Mouse (Mus musculus): ENCODE results near the gene Rgs8.
A peak's percentile ranks its signal among the peaks of the same experiment; 100 is the strongest.

Rgs8 gene

DNA sequence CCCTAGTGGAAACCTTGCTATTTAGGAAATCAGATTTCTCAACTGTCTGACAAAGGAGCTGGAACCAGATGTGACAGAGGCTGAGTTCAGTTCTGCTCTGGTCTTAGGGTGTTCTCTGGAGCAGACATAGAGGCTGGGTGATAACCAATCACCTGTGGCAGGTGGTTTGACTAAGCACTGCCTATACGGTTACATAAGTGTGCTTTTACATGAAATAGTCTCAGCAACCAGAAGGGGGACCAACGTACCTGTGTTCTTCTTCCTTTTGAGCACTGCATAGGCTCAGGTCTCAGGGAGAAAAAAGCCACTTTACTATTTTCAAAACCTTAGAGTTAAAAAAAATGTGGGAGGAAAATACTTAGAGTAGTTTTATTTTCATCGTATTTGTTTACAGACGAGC, 22.8 kb downstream of the Rgs8 start:
- no peak for DNase-seq (ENCODE audit: low spot score)

GRCm38 (mm10) chr1:153677635-153678034, 24.8 kb downstream of the Rgs8 start:
- no peak for DNase-seq (ENCODE audit: low spot score)

DNA sequence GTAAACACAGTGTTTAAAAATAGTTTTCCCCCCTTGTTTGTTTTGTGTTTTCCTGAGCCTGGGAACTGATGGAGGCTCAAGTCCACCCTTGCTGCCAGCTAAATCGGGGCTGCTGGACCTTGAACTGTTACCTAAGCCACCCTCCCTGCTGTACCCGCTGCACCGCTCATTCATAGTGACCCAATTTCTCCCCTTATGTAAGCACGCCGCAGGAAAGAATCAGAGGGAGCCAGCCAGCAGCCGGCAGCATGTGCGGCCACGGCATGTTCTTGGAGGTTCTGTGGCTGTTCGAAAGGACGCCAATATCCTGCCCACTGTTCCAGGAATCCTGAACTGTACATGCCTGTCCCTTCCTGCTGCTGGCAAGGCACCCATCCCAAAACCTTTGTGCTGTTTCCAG, 26.3 kb downstream of the Rgs8 start:
- peak; percentile 65 for DNase-seq (ENCODE audit: low spot score)

DNA sequence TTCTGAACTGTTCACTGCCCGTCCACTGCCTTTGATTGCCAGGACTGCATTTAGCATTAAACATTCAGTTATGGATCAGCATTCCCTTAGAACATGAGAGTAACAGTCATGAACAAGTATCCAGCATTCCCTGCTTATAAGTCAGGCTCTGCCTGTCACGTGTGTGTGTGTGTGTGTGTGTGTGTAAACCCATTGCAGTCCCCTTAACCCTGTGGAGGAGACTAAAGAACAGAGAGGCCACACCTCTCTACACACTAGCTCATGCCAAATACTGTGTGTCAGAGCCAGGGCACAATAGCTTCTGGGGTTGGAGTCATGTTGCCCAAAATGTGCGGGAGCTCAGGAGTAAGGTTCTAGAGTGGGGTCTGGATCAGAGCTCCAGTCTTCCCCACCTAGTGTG, 26.8 kb downstream of the Rgs8 start:
- no peak for DNase-seq (ENCODE audit: low spot score)

GRCm38 (mm10) chr1:153680363-153680762, 27.5 kb downstream of the Rgs8 start:
- DNase-seq (ENCODE audit: low spot score) = no peak

- DNase-seq (ENCODE audit: low spot score) = no peak
These were observed 28.2 kb downstream of the Rgs8 start for GRCm38 (mm10) chr1:153681036-153681435.

DNA sequence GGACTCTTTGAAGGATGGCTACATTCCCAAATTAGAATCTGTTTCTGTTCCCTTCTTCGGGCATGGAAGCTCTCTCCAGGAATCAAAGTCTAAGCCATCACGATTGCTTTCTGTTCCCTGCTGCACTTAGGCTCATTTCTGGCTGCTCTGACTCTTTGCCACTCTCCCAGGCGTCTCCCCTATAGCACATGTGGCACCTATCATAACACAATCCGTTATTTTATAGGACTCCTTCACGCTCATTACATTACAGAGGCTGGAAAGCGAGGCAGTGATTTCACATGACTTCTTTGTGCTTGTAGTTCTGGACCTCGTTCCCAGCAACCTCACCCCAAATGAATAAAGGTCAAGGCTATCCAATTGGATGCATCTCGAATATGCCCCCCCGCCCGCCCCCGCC, 30.4 kb downstream of the Rgs8 start:
- no peak for DNase-seq (ENCODE audit: low spot score)

- DNase-seq (ENCODE audit: low spot score) = no peak
These were observed 32.8 kb downstream of the Rgs8 start for GRCm38 (mm10) chr1:153685630-153686029.

GRCm38 (mm10) chr1:153692526-153692925, 39.7 kb downstream of the Rgs8 start:
- DNase-seq (ENCODE audit: low spot score) = no peak

- DNase-seq (ENCODE audit: low spot score) = no peak
These were observed 41.7 kb downstream of the Rgs8 start for GRCm38 (mm10) chr1:153694372-153695120.

DNA sequence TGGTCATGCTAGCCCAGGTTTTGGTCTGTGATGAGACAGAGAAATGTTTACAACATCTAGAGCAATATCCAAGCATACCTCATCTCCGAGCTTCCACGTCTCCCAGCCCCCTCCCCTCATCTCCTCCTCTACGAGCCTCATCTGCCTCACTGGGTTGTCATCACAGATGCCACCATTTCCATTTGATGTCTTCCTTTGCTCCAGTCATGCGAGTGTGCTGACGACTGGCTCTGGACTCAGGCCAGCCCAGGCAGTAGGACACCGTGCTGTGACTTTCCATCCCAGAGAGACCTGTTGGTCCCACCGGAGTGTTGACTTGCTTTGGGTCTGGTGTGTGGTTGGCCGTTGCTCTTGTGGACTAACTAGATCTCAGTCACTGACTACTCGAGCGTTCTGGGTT, 42.6 kb downstream of the Rgs8 start:
- no peak for DNase-seq (ENCODE audit: low spot score)

DNA sequence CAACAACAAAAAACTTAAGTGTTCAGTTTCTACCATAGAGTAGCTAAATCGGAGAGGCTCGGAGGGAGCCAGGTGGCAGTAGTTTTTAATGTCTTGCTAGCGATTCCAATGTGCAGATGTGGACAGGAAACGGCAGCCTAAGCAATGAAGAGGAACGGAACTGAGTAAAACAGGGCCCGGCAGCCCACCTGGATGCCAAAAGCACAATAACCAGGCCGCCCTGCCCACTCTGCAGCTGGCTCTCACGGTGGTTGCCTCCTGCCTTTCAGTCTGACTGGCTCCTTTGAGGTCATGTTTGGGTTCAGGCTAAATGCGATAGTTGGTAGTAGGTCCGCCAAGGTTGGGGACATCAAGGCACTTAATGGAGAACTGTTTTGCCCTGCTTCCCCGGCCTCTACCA, 43.3 kb downstream of the Rgs8 start:
- no peak for DNase-seq (ENCODE audit: low spot score)

DNA sequence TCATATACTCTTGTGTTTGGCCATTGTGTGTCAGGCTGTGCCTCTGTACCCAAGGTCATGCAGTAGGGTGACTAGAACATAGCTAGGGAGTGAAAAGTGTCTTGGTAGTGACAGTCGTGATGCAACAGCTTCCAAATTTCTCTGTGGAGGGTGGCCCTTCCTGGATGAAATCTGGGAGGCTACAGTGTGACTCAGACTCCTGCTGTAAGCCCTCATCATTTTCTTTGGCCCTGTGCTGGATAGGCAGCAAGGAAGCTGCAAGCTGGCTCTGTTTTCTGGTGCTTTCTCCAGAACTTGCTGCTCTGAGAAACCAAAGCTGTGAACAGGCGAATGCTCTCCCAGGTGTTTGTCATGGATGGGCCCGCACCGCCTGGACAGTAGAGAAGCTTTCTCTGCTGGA, 43.7 kb downstream of the Rgs8 start:
- DNase-seq (ENCODE audit: low spot score) = no peak

- DNase-seq (ENCODE audit: low spot score) = no peak
These were observed 44.9 kb downstream of the Rgs8 start for GRCm38 (mm10) chr1:153697581-153698251.

- DNase-seq (ENCODE audit: low spot score) = no peak
These were observed 45.7 kb downstream of the Rgs8 start for GRCm38 (mm10) chr1:153698311-153699084.

GRCm38 (mm10) chr1:153700448-153701063, 47.7 kb downstream of the Rgs8 start:
- DNase-seq (ENCODE audit: low spot score) = no peak

GRCm38 (mm10) chr1:153701461-153701860, 48.6 kb downstream of the Rgs8 start:
- DNase-seq (ENCODE audit: low spot score) = no peak

DNA sequence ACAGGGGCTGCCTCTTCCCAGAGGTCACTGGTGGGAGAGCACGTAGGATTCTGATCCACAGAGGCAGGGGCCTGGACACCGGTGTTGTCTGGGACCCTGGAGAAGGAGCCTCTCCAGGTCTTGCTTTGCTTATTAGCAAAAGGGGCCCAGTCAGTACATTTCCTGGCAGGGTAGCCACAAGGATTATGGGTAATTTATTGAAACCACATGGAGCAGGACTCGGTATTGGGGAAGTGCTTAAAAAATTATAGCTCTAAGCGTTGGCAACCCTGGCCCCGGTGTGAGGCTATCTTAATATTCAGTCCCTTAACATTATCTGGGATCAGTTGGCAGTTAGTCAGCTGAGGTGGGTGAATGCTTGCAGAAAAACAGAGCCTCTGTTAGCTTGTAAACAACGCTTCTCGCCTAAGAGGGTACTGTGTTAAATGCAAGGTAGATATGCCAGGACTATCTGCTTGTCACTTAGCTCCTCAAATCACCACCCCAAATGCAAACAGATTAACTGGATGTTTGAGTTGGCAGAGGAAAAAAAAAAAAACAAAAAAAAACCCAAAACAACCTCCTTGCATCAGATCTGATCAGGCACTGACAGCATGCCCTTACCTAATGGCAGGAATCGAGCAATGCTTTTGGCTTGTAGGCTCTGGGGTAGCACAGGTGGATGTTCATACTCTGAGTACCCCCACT, 49.5 kb downstream of the Rgs8 start:
- no peak for DNase-seq (ENCODE audit: low spot score)

DNA sequence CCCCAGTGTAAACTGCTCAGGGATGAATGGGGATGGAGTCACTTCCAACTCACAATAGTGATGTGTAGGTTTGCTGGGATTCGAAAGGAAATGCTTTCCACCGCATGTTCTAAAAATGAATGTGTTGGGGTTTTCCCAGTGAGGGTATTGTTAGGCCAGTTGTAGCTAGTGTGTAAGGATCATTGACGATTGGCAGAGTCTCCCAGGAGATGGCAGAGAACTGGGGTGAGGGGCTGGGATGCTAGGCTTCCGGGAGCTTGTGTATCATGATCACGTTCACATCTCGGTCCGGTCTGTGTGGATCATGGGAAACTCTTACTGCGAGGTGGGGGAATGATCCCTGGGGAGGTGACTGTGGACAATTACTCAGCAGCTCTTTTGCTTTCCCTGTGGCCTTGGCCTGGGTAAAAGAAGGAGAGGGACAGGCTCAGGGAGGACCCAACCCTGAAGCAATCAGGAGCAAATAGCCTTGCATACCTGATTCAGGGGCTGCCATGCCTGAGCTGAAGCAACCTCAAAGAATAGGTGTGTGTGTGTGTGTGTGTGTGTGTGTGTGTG, 50.1 kb downstream of the Rgs8 start:
- no peak for DNase-seq (ENCODE audit: low spot score)

- DNase-seq (ENCODE audit: low spot score) = no peak
These were observed 50.7 kb downstream of the Rgs8 start for GRCm38 (mm10) chr1:153703445-153703991.

- no peak for DNase-seq (ENCODE audit: low spot score)
These were observed 51.3 kb downstream of the Rgs8 start for GRCm38 (mm10) chr1:153704174-153704573.
